In the genomic region with DNA sequence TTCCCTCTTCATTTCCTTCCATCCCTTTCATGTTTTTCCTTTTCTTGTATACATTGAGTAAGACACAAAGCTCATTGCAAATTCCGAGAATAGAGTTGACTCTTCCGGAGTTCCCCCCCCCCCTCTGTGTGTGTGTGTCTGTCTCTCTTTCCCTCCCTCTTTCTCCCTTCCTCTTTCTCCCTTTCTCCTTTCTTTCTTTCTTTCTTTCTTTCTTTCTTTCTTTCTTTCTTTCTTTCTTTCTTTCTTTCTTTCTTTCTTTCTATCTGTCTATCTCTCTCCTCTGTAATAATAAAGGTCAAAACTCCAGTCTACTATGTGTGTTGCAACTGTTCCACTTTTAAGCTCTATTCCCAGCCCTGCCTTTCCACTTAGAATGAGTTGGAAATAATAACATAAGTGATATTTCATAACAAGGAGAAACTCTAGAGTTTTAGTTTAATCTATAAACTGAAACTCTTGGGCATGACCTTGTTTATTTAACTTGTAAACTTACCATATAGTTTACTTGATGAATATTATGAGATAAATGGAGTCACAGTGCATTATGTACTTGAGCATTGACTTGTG, we compare ENCODE assay signal across 21 mouse cellular contexts.
DNase-seq lines count a peak whose midpoint lies in the region; ATAC-seq and TF ChIP-seq lines count a peak whose summit lies in the region.
"Had no signal": no experiment of that assay in that cellular context is flagged by ENCODE, and none has a peak within 500 bp of the region (broad histone marks: within the 10 kb centered on the region; RNA-seq: fewer than 3 reads in every experiment).

No protein-coding gene starts in this region.

- peak overlapping the region; percentile 27; the same call in 1 of the 2 replicates for H3K4me2 ChIP-seq in heart, embryonic 11.5 days
- H3K4me2 ChIP-seq in liver, embryonic 11.5 days, result no peak overlapping the region
- peak overlapping the region; percentile 25 for H3K4me2 ChIP-seq in lung, postnatal 0 days (replicated peaks; ENCODE audit: low read depth, low read length)
- H3K4me2 ChIP-seq: embryonic facial prominence, embryonic 13.5 days; forebrain, embryonic 12.5 days; hindbrain, embryonic 14.5 days had no signal

- no peaks in the 10 kb centered on the region for H3K27me3 ChIP-seq in heart, embryonic 11.5 days (ENCODE audit: control insufficient read depth, insufficient read depth, low read length)
- no peaks in the 10 kb centered on the region for H3K27me3 ChIP-seq in liver, adult 2 months (ENCODE audit: control insufficient read depth, insufficient read depth, low read length)
- H3K27me3 ChIP-seq in liver, embryonic 11.5 days (replicated peaks; ENCODE audit: control insufficient read depth, insufficient read depth, low read length), result no peaks in the 10 kb centered on the region
- H3K27me3 ChIP-seq in lung, postnatal 0 days (replicated peaks; ENCODE audit: insufficient read depth, low read length), result no peaks in the 10 kb centered on the region
- H3K27me3 ChIP-seq: embryonic facial prominence, embryonic 13.5 days; forebrain, embryonic 12.5 days; Patski had no signal

- H3K27ac ChIP-seq in heart, embryonic 11.5 days (ENCODE audit: low read depth, low read length), result no peak overlapping the region
- no peak overlapping the region for H3K27ac ChIP-seq in liver, adult 2 months (replicated peaks; ENCODE audit: insufficient read depth, low read depth, low read length)
- no peak overlapping the region for H3K27ac ChIP-seq in liver, embryonic 11.5 days (ENCODE audit: low read depth, low read length)
- H3K27ac ChIP-seq in lung, postnatal 0 days (ENCODE audit: low read length), result peak overlapping the region; percentile 52
- H3K27ac ChIP-seq: embryonic facial prominence, embryonic 13.5 days; forebrain, embryonic 12.5 days; heart, adult 2 months; hindbrain, embryonic 10.5 days; hindbrain, embryonic 14.5 days had no signal

- no peak for TF ChIP-seq POLR2A in liver, adult 2 months (IDR thresholded peaks at IDR 0.05; ENCODE audit: extremely low read depth, insufficient read depth, low read length)

- no peaks in the 10 kb centered on the region for H3K9me3 ChIP-seq in heart, embryonic 11.5 days (replicated peaks; ENCODE audit: control insufficient read depth, low read length)
- no peaks in the 10 kb centered on the region for H3K9me3 ChIP-seq in liver, embryonic 11.5 days (ENCODE audit: control insufficient read depth, low read length)
- no peaks in the 10 kb centered on the region for H3K9me3 ChIP-seq in lung, postnatal 0 days (ENCODE audit: low read length)
- H3K9me3 ChIP-seq: embryonic facial prominence, embryonic 13.5 days; forebrain, embryonic 12.5 days; hindbrain, embryonic 10.5 days had no signal

- TF ChIP-seq EP300 in lung, postnatal 0 days (IDR thresholded peaks at IDR 0.05), result peak; percentile 61

- ATAC-seq in heart, embryonic 11.5 days (replicated peaks; ENCODE audit: insufficient number of reproducible peaks, low FRiP score, low TSS enrichment), result no peak
- no peak for ATAC-seq in liver, embryonic 11.5 days (replicated peaks; ENCODE audit: low FRiP score)
- 0 out of 2 replicates have a peak, but pooled peaks have one; percentile 36 for ATAC-seq in lung, postnatal 0 days
- ATAC-seq: activated CD4-positive, CD25-positive, alpha-beta regulatory T cell, adult 4 months; forebrain, embryonic 16.5 days; Patski had no signal

- H3K4me1 ChIP-seq in heart, embryonic 11.5 days (ENCODE audit: control insufficient read depth, insufficient read depth, low read length), result peaks cover 2% of the 10 kb centered on the region; the same call in 1 of the 2 replicates
- H3K4me1 ChIP-seq in liver, adult 2 months (ENCODE audit: control insufficient read depth, insufficient read depth, low read length), result peaks cover 2% of the 10 kb centered on the region; the same call in 1 of the 2 replicates
- H3K4me1 ChIP-seq in liver, embryonic 11.5 days (replicated peaks; ENCODE audit: control insufficient read depth, insufficient read depth, low read length), result no peaks in the 10 kb centered on the region
- no peaks in the 10 kb centered on the region for H3K4me1 ChIP-seq in lung, postnatal 0 days (ENCODE audit: insufficient read depth, low read depth, low read length)
- H3K4me1 ChIP-seq: embryonic facial prominence, embryonic 13.5 days; forebrain, embryonic 12.5 days; hindbrain, embryonic 10.5 days had no signal

- H3K9ac ChIP-seq in heart, embryonic 11.5 days (ENCODE audit: low read depth, low read length), result no peak overlapping the region
- H3K9ac ChIP-seq in liver, adult 2 months (ENCODE audit: low read depth, low read length), result no peak overlapping the region
- no peak overlapping the region for H3K9ac ChIP-seq in liver, embryonic 11.5 days (ENCODE audit: low read depth, low read length)
- no peak overlapping the region for H3K9ac ChIP-seq in lung, postnatal 0 days (replicated peaks; ENCODE audit: low read depth)
- H3K9ac ChIP-seq: embryonic facial prominence, embryonic 13.5 days; forebrain, embryonic 12.5 days; hindbrain, embryonic 14.5 days had no signal

- TF ChIP-seq CTCF in liver, adult 2 months (IDR thresholded peaks at IDR 0.05; ENCODE audit: low read depth, low read length), result no peak
- no peak for TF ChIP-seq CTCF in lung, postnatal 0 days (IDR thresholded peaks at IDR 0.05)

- no peak for DNase-seq in heart, adult 9 months (ENCODE audit: low spot score in 2 of 2)
- peak; percentile 34 for DNase-seq in liver, adult 2 months (ENCODE audit: extremely low read depth, low read depth, low spot score)
- DNase-seq in liver, embryonic 11.5 days (ENCODE audit: low spot score), result no peak
- DNase-seq in lung, postnatal 0 days (ENCODE audit: low spot score), result peak; percentile 63
- no peak for DNase-seq in lung, adult 18-20 months
- DNase-seq in adipocyte (ENCODE audit: low spot score), result peak; percentile 45
- DNase-seq: adrenal gland, adult 2 months; adrenal gland, postnatal 25 days; cerebellum, adult 18-20 months; cerebellum, adult 9-11 months; cerebellum, postnatal 36 days; gastrocnemius, postnatal 10 days; heart, adult 2 months had no signal

- 29% methylated on average over 2 of the region's 2 CpGs for WGBS in heart, embryonic 11.5 days (ENCODE audit: insufficient replicate concordance)
- 64% methylated on average over 2 of the region's 2 CpGs for WGBS in liver, adult 2 months
- 68% methylated on average over 2 of the region's 2 CpGs for WGBS in liver, embryonic 11.5 days
- WGBS in lung, postnatal 0 days, result 7% methylated on average over 2 of the region's 2 CpGs

- H3K79me2 ChIP-seq in liver, adult 2 months (ENCODE audit: control insufficient read depth, insufficient read depth, low read length), result no peaks in the 10 kb centered on the region; the same call in 1 of the 2 replicates

- H3K4me3 ChIP-seq in heart, embryonic 11.5 days (ENCODE audit: low read depth, low read length), result no peak overlapping the region
- H3K4me3 ChIP-seq in liver, adult 2 months (ENCODE audit: insufficient read depth, low read depth, low read length), result no peak overlapping the region
- H3K4me3 ChIP-seq in liver, embryonic 11.5 days (ENCODE audit: low read depth, low read length), result no peak overlapping the region
- no peak overlapping the region for H3K4me3 ChIP-seq in lung, postnatal 0 days (ENCODE audit: low read depth, low read length)
- H3K4me3 ChIP-seq: embryonic facial prominence, embryonic 13.5 days; forebrain, embryonic 12.5 days; heart, adult 2 months; hindbrain, embryonic 10.5 days had no signal

- no peaks in the 10 kb centered on the region for H3K36me3 ChIP-seq in heart, embryonic 11.5 days (ENCODE audit: control insufficient read depth, insufficient read depth, low read length)
- no peaks in the 10 kb centered on the region for H3K36me3 ChIP-seq in liver, adult 2 months (ENCODE audit: control insufficient read depth, insufficient read depth, low read length)
- no peaks in the 10 kb centered on the region for H3K36me3 ChIP-seq in liver, embryonic 11.5 days (ENCODE audit: control insufficient read depth, insufficient read depth, low read length)
- no peaks in the 10 kb centered on the region for H3K36me3 ChIP-seq in lung, postnatal 0 days (ENCODE audit: insufficient read depth, low read length)
- H3K36me3 ChIP-seq: embryonic facial prominence, embryonic 13.5 days; forebrain, embryonic 12.5 days; hindbrain, embryonic 10.5 days had no signal

Comparison
In these comparisons a context has a peak if more than half of its experiments do, and no peak if none do; other contexts are left out.
1. DNase-seq: peak in liver, adult 2 months (single experiment), lung, postnatal 0 days (single experiment) and adipocyte (single experiment); none in heart, adult 9 months (0 of 2), liver, embryonic 11.5 days (single experiment) and lung, adult 18-20 months (0 of 2).